In genomic region chr15:103013238-103013984, GRCm38 (mm10) we compare ENCODE assay signal across 9 mouse cellular contexts. TPM values are rescaled to one million over a fixed set of nuclear protein-coding genes. Genes with fewer than 3 reads are reported as not detected.
DNase-seq lines count a peak whose midpoint lies in the region; ATAC-seq and TF ChIP-seq lines count a peak whose summit lies in the region.
"Had no signal": no experiment of that assay in that cellular context is flagged by ENCODE, and none has a peak within 500 bp of the region (broad histone marks: within the 10 kb centered on the region; RNA-seq: fewer than 3 reads in every experiment).

No protein-coding gene starts in this region.

- H3K4me2 ChIP-seq in hindbrain, embryonic 15.5 days = peak overlapping the region; percentile 66
- H3K4me2 ChIP-seq in liver, embryonic 13.5 days = peak overlapping the region; percentile 33
- H3K4me2 ChIP-seq in neural tube, embryonic 14.5 days (ENCODE audit: low read depth, low read length) = peak overlapping the region; percentile 83

- peak; percentile 85 for TF ChIP-seq CTCF in kidney, adult 2 months (conservative IDR thresholded peaks at IDR 0.05; ENCODE audit: insufficient read depth, insufficient read length, low read depth, low read length)

- 0 out of 2 replicates have a peak, but pooled peaks have one; percentile 7 for ATAC-seq in hindbrain, embryonic 15.5 days (ENCODE audit: low FRiP score, low read depth)
- no peak for ATAC-seq in liver, embryonic 13.5 days (ENCODE audit: low read depth)
- no peak for ATAC-seq in neural tube, embryonic 14.5 days (ENCODE audit: low read depth)

- H3K4me3 ChIP-seq in kidney, adult 2 months (ENCODE audit: insufficient read depth, low read depth, low read length) = peak overlapping the region; percentile 36
- H3K4me3 ChIP-seq in embryonic facial prominence, embryonic 10.5 days = no peak overlapping the region
- peak overlapping the region; percentile 45 for H3K4me3 ChIP-seq in hindbrain, embryonic 15.5 days
- H3K4me3 ChIP-seq in liver, embryonic 13.5 days (replicated peaks) = peak overlapping the region; percentile 25; the same call in 1 of the 2 replicates
- peak overlapping the region; percentile 30; the same call in 1 of the 2 replicates for H3K4me3 ChIP-seq in neural tube, embryonic 14.5 days (ENCODE audit: low read depth, low read length)

- no peak overlapping the region for H3K27ac ChIP-seq in kidney, adult 2 months (ENCODE audit: insufficient read depth, low read depth, low read length)
- H3K27ac ChIP-seq in embryonic facial prominence, embryonic 10.5 days (replicated peaks) = no peak overlapping the region
- H3K27ac ChIP-seq in hindbrain, embryonic 15.5 days (replicated peaks) = peak overlapping the region; percentile 89
- no peak overlapping the region for H3K27ac ChIP-seq in liver, embryonic 13.5 days
- peak overlapping the region; percentile 87 for H3K27ac ChIP-seq in neural tube, embryonic 14.5 days (ENCODE audit: low read depth, low read length)

- WGBS in kidney, adult 2 months = 7% methylated on average over 17 of the region's 17 CpGs
- WGBS in embryonic facial prominence, embryonic 10.5 days = 2% methylated on average over 17 of the region's 17 CpGs
- WGBS in hindbrain, embryonic 15.5 days = 3% methylated on average over 17 of the region's 17 CpGs
- WGBS in liver, embryonic 13.5 days (ENCODE audit: insufficient replicate concordance) = 5% methylated on average over 17 of the region's 17 CpGs
- 5% methylated on average over 17 of the region's 17 CpGs for WGBS in neural tube, embryonic 14.5 days

- no peak for TF ChIP-seq POLR2A in kidney, adult 2 months (IDR thresholded peaks at IDR 0.05; ENCODE audit: low read depth, low read length)

- DNase-seq in kidney, adult 2 months = peak; percentile 67
- DNase-seq in kidney, adult 11 months = no peak
- DNase-seq in MN1 (ENCODE audit: low spot score) = peak; percentile 31
- DNase-seq in embryonic facial prominence, embryonic 10.5 days (ENCODE audit: low spot score) = peak; percentile 62
- DNase-seq in liver, embryonic 13.5 days = no peak
- DNase-seq in frontal cortex, postnatal 10 days (ENCODE audit: low spot score in 2 of 2) = no peak

- 0 out of 2 replicates have a peak overlapping the region, but pooled peaks have one; percentile 51 for H3K9ac ChIP-seq in hindbrain, embryonic 15.5 days
- H3K9ac ChIP-seq in liver, embryonic 13.5 days = no peak overlapping the region
- H3K9ac ChIP-seq in neural tube, embryonic 14.5 days (replicated peaks; ENCODE audit: low read depth, low read length) = peak overlapping the region; percentile 44; the same call in 1 of the 2 replicates

- no peaks in the 10 kb centered on the region for H3K4me1 ChIP-seq in kidney, adult 2 months (ENCODE audit: control insufficient read depth, insufficient read depth, low read length)
- H3K4me1 ChIP-seq in embryonic facial prominence, embryonic 10.5 days = peaks cover 4% of the 10 kb centered on the region
- peaks cover 10% of the 10 kb centered on the region for H3K4me1 ChIP-seq in hindbrain, embryonic 15.5 days (replicated peaks)
- H3K4me1 ChIP-seq in liver, embryonic 13.5 days (replicated peaks) = no peaks in the 10 kb centered on the region
- H3K4me1 ChIP-seq in neural tube, embryonic 14.5 days (ENCODE audit: control insufficient read depth, insufficient read depth, low read length) = peaks cover 89% of the 10 kb centered on the region

- 0 out of 2 replicates have a peak, but pooled peaks cover 2% of the 10 kb centered on the region for H3K27me3 ChIP-seq in kidney, adult 2 months (replicated peaks; ENCODE audit: control insufficient read depth, insufficient read depth, low read length)
- peaks cover 100% of the 10 kb centered on the region for H3K27me3 ChIP-seq in embryonic facial prominence, embryonic 10.5 days (replicated peaks; ENCODE audit: low read depth, poor library complexity, severe bottlenecking)
- peaks cover 81% of the 10 kb centered on the region for H3K27me3 ChIP-seq in hindbrain, embryonic 15.5 days
- peaks cover 100% of the 10 kb centered on the region for H3K27me3 ChIP-seq in liver, embryonic 13.5 days
- no peaks in the 10 kb centered on the region for H3K27me3 ChIP-seq in neural tube, embryonic 14.5 days (ENCODE audit: control insufficient read depth, insufficient read depth, low read length)

- no peaks in the 10 kb centered on the region for H3K36me3 ChIP-seq in kidney, adult 2 months (ENCODE audit: control insufficient read depth, insufficient read depth, low read length)
- no peaks in the 10 kb centered on the region for H3K36me3 ChIP-seq in embryonic facial prominence, embryonic 10.5 days (replicated peaks)
- H3K36me3 ChIP-seq in hindbrain, embryonic 15.5 days = no peaks in the 10 kb centered on the region
- H3K36me3 ChIP-seq in liver, embryonic 13.5 days = no peaks in the 10 kb centered on the region
- H3K36me3 ChIP-seq in neural tube, embryonic 14.5 days (ENCODE audit: control insufficient read depth, insufficient read depth, low read length) = peaks cover 4% of the 10 kb centered on the region; the same call in 1 of the 2 replicates

- no peaks in the 10 kb centered on the region for H3K9me3 ChIP-seq in embryonic facial prominence, embryonic 10.5 days
- no peaks in the 10 kb centered on the region for H3K9me3 ChIP-seq in hindbrain, embryonic 15.5 days
- H3K9me3 ChIP-seq in liver, embryonic 13.5 days (replicated peaks) = no peaks in the 10 kb centered on the region
- no peaks in the 10 kb centered on the region for H3K9me3 ChIP-seq in neural tube, embryonic 14.5 days (ENCODE audit: control insufficient read depth, low read length)

RNA-seq across cellular contexts. Expression of gene Hoxc4, which starts 5.3 kb away (rescaled TPM):
- polyA plus RNA-seq in kidney, adult 2 months (2012; rRNA removed) = 2.5 and 2.7 TPM in 2 replicates
- polyA plus RNA-seq in embryonic facial prominence, embryonic 10.5 days (2016; fragmentation: Nextera tagmentation; extraction: Ambion mirVana) = 0.11 and 0.16 TPM in 2 replicates
- 56.8 and 63.8 TPM in 2 replicates for polyA plus RNA-seq in hindbrain, embryonic 15.5 days (2015; fragmentation: Nextera tagmentation; extraction: Ambion mirVana)
- polyA plus RNA-seq in liver, embryonic 13.5 days (2015; fragmentation: Nextera tagmentation; extraction: Ambion mirVana) = 0.31 and 0.42 TPM in 2 replicates
- 19.0 and 24.0 TPM in 2 replicates for polyA plus RNA-seq in neural tube, embryonic 14.5 days (2014; fragmentation: Nextera tagmentation; extraction: Ambion mirVana)
- polyA plus RNA-seq: frontal cortex, adult 2 months had no signal

RNA-seq across cellular contexts. Expression of gene Hoxc6, which starts 15.4 kb away (rescaled TPM):
- polyA plus RNA-seq in kidney, adult 2 months (2012; rRNA removed) = 24.7 and 25.4 TPM in 2 replicates
- not detected in 2 replicates for polyA plus RNA-seq in embryonic facial prominence, embryonic 10.5 days (2016; fragmentation: Nextera tagmentation; extraction: Ambion mirVana)
- polyA plus RNA-seq in hindbrain, embryonic 15.5 days (2015; fragmentation: Nextera tagmentation; extraction: Ambion mirVana) = 7.4 and 13.1 TPM in 2 replicates
- 0.13 and 0.14 TPM in 2 replicates for polyA plus RNA-seq in liver, embryonic 13.5 days (2015; fragmentation: Nextera tagmentation; extraction: Ambion mirVana)
- polyA plus RNA-seq in neural tube, embryonic 14.5 days (2014; fragmentation: Nextera tagmentation; extraction: Ambion mirVana) = 23.0 and 38.7 TPM in 2 replicates
- polyA plus RNA-seq: frontal cortex, adult 2 months had no signal

RNA-seq across cellular contexts. Expression of gene Hoxc8, which starts 23.0 kb away (rescaled TPM):
- 3.4 and 4.0 TPM in 2 replicates for polyA plus RNA-seq in kidney, adult 2 months (2012; rRNA removed)
- polyA plus RNA-seq in embryonic facial prominence, embryonic 10.5 days (2016; fragmentation: Nextera tagmentation; extraction: Ambion mirVana) = not detected in 2 replicates
- 2.3 and 16.6 TPM in 2 replicates for polyA plus RNA-seq in hindbrain, embryonic 15.5 days (2015; fragmentation: Nextera tagmentation; extraction: Ambion mirVana)
- polyA plus RNA-seq in liver, embryonic 13.5 days (2015; fragmentation: Nextera tagmentation; extraction: Ambion mirVana) = 0.19 and 0.20 TPM in 2 replicates
- polyA plus RNA-seq in neural tube, embryonic 14.5 days (2014; fragmentation: Nextera tagmentation; extraction: Ambion mirVana) = 50.1 and 136 TPM in 2 replicates
- polyA plus RNA-seq: frontal cortex, adult 2 months had no signal

RNA-seq across cellular contexts. Expression of gene Hoxc9, which starts 37.2 kb away (rescaled TPM):
- 5.5 and 7.3 TPM in 2 replicates for polyA plus RNA-seq in kidney, adult 2 months (2012; rRNA removed)
- polyA plus RNA-seq in embryonic facial prominence, embryonic 10.5 days (2016; fragmentation: Nextera tagmentation; extraction: Ambion mirVana) = not detected in 2 replicates
- polyA plus RNA-seq in hindbrain, embryonic 15.5 days (2015; fragmentation: Nextera tagmentation; extraction: Ambion mirVana) = 0.30 TPM in 1 of 2 replicates, not detected in the other
- 0.07 TPM in 1 of 2 replicates, not detected in the other for polyA plus RNA-seq in liver, embryonic 13.5 days (2015; fragmentation: Nextera tagmentation; extraction: Ambion mirVana)
- polyA plus RNA-seq in neural tube, embryonic 14.5 days (2014; fragmentation: Nextera tagmentation; extraction: Ambion mirVana) = 46.9 and 49.8 TPM in 2 replicates
- polyA plus RNA-seq: frontal cortex, adult 2 months had no signal

RNA-seq across cellular contexts. Expression of gene Hoxc5, which starts 46.2 kb away (rescaled TPM):
- polyA plus RNA-seq in kidney, adult 2 months (2012; rRNA removed) = 4.0 and 4.1 TPM in 2 replicates
- polyA plus RNA-seq in embryonic facial prominence, embryonic 10.5 days (2016; fragmentation: Nextera tagmentation; extraction: Ambion mirVana) = 0.07 and 0.18 TPM in 2 replicates
- polyA plus RNA-seq in hindbrain, embryonic 15.5 days (2015; fragmentation: Nextera tagmentation; extraction: Ambion mirVana) = 20.1 and 22.0 TPM in 2 replicates
- polyA plus RNA-seq in liver, embryonic 13.5 days (2015; fragmentation: Nextera tagmentation; extraction: Ambion mirVana) = 0.27 and 0.28 TPM in 2 replicates
- 3.6 and 10.2 TPM in 2 replicates for polyA plus RNA-seq in neural tube, embryonic 14.5 days (2014; fragmentation: Nextera tagmentation; extraction: Ambion mirVana)
- polyA plus RNA-seq: frontal cortex, adult 2 months had no signal

Comparison
In these comparisons a context has a peak if more than half of its experiments do, and no peak if none do; other contexts are left out.
1. DNase-seq: peak in kidney, adult 2 months (single experiment), MN1 (single experiment) and embryonic facial prominence, embryonic 10.5 days (single experiment); none in kidney, adult 11 months (single experiment), liver, embryonic 13.5 days (single experiment) and frontal cortex, postnatal 10 days (0 of 2).
2. H3K27ac ChIP-seq: peak in hindbrain, embryonic 15.5 days (single experiment) and neural tube, embryonic 14.5 days (single experiment); none in kidney, adult 2 months (single experiment), embryonic facial prominence, embryonic 10.5 days (single experiment) and liver, embryonic 13.5 days (single experiment).
3. H3K4me2 ChIP-seq: peak in every context shown above with its lines; median percentile 83 in neural tube, embryonic 14.5 days; 66 in hindbrain, embryonic 15.5 days; 33 in liver, embryonic 13.5 days.